Mouse (Mus musculus): ENCODE measurements around the gene Man2b2. TPM values are rescaled to one million over a fixed set of nuclear protein-coding genes. Genes with fewer than 3 reads are reported as not detected.

Gene Man2b2
- 20.7 TPM for polyA plus RNA-seq (2017; shearing (Covaris generic))

GRCm38 (mm10) chr5:36829913-36830879 lies at the start of gene Man2b2:
Gene Man2b2, minus strand, starts transcription at chr5:36830653.

GRCm38 (mm10) chr5:36868266-36869090 lies 38.0 kb upstream of the Man2b2 start, which contains the start of gene Ppp2r2c:
Gene Ppp2r2c, plus strand, starts transcription at chr5:36868513.

GRCm38 (mm10) chr5:36796296-36797014 lies 34.0 kb downstream of the Man2b2 start, which contains the start of gene Mrfap1:
Gene Mrfap1, minus strand, starts transcription at chr5:36796772.

Other genes starting within 250 kb of the Man2b2 start
- 88.5 TPM for gene Tbc1d14, start 237.4 kb downstream of the Man2b2 start, polyA plus RNA-seq (2017; shearing (Covaris generic))
- gene D5Ertd579e, start 134.6 kb downstream of the Man2b2 start, polyA plus RNA-seq (2017; shearing (Covaris generic)) = 36.8 TPM
- gene Bloc1s4, start 82.0 kb downstream of the Man2b2 start, polyA plus RNA-seq (2017; shearing (Covaris generic)) = 37.7 TPM
- gene Mrfap1, start 33.9 kb downstream of the Man2b2 start, polyA plus RNA-seq (2017; shearing (Covaris generic)) = 242 TPM
- gene Ppp2r2c, start 37.9 kb upstream of the Man2b2 start, polyA plus RNA-seq (2017; shearing (Covaris generic)) = not detected
- 2.5 TPM for gene Wfs1, start 158.6 kb upstream of the Man2b2 start, polyA plus RNA-seq (2017; shearing (Covaris generic))